Mouse (Mus musculus) left cerebral cortex, postnatal 25 days (tissue): ENCODE measurements around the gene Ctnna3. TPM values are rescaled to one million over a fixed set of nuclear protein-coding genes. Genes with fewer than 3 reads are reported as not detected.
"Not testable (repeated sequence)": the region's sequence is repeated elsewhere in the genome, so short reads cannot be mapped to it uniquely, and the experiment has no call there.

ENCODE experiments used
- DNase-seq, 2 experiments: peaks; one replicate each; pipeline ENCODE4 v3.0.0; 2022; ENCODE audit warnings: low spot score in 2 of 2, mixed read lengths in 1 of 2
- intact Hi-C: fragments of 180-260 bp; cut with DNase I; formaldehyde crosslinking; loops from one replicate; pipeline ENCODE4 v1.15.1; 2025
- total RNA-seq, 2 experiments: library from RNA; stranded (reverse); gene quantifications; 2 replicates each; pipeline ENCODE4 v1.2.3; 2021

Ctnna3 gene
- total RNA-seq, 2 experiments from 2014 or later, result 2.1 to 2.2 TPM

DNA sequence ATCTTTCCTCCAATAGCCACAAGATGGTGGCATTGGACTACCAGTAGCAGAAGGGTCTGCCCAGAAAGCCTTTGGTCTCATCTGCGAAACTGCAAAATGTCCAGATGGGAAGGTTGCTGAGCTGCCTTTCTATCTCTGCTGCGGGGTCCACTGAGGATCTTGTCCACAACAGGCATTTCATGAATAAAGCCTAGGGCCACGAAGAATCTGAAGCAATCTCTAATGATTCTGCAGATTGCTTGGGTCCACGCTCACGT, 7.2 kb upstream of the Ctnna3 start:
- DNase-seq, result no peak
- intact Hi-C loops, result loop anchor here (10.0 kb wide), 1 partner anchor 662 kb away; no protein-coding TSS in a partner anchor

DNA sequence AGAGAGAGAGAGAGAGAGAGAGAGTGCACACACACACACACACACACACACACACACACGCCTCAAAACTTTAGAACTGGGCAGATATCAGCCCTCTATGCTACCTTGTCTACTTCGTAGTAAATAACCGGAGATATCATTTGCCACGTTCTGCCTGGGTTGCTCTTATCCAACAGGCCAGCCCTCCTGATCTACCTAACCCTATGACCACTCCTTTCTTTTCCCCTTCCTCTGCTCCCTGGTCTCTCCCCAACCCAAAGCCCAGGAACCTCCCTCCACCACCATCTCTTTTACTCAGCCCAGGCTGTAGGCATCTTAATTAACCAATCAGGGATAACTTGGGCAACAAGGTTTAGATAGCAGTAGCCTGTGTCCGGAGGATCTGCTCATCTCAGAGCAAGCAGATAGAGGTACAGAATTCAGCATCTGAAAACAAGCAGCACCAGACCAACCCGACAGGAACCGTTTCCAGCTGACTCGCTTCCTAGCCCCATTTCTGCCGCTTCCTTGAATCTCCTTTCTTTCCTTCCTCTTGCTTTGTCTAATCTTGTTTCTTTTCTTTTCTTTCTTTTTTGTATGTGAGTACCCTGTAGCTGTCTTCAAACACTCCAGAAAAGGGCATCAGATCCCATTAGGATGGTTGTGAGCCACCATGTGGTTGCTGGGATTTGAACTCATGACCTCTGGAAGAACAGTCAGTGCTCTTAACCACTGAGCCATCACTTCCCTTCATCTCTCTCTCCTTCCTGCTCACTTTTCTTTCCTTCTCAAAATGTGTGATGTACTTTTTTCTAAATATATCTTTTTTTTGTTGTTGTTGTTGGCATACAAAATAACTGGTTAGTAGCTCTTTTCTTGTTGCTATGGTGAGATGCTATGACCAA, 6.1 kb upstream of the Ctnna3 start:
- intact Hi-C loops, result loop anchor here (10.0 kb wide), 1 partner anchor 661 kb away; no protein-coding TSS in a partner anchor
- no peak for DNase-seq

DNA sequence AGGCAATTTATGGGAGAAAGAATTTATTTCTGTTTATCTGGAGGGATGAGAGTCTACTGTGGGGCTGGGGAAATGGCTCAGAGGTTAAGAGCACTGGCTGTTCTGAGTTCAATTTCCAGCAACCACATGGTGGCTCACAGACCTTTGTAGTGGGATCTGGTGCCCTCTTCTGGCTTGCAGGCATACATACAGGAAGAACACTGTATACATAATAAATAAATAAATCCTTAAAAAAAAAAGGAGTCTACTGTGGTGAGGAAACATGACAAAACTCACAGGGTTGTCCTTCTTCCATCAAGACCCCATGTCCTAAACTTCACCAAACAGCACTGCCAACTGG, 5.5 kb upstream of the Ctnna3 start:
- intact Hi-C loops, result loop anchor here (10.0 kb wide), 1 partner anchor 660 kb away; no protein-coding TSS in a partner anchor
- DNase-seq, result peak in 1 of 2 experiments; percentile 30

DNA sequence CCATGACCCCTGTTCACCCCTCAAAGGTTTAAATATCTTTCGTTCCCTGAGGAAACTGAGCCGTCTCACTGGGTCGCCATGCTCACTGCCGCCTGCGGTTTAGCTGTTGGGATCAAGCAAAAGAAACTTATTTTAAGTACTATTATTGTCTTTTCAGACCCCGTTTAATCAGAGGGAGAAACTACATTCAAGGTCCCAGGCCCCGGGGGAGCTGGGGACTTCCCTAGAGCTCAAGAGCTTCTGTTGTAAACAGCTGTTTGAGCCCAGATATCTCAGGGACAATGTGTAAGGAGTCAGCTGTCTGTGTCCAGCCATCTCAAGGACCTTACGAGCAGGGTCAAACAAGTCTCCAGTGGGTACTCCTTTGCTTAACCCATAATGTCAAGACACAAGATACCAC, 2.8 kb upstream of the Ctnna3 start:
- intact Hi-C loops, result loop anchor here (5.0 to 10.0 kb wide), 3 partner anchors 50 to 658 kb away; no protein-coding TSS in a partner anchor
- DNase-seq, result no peak

DNA sequence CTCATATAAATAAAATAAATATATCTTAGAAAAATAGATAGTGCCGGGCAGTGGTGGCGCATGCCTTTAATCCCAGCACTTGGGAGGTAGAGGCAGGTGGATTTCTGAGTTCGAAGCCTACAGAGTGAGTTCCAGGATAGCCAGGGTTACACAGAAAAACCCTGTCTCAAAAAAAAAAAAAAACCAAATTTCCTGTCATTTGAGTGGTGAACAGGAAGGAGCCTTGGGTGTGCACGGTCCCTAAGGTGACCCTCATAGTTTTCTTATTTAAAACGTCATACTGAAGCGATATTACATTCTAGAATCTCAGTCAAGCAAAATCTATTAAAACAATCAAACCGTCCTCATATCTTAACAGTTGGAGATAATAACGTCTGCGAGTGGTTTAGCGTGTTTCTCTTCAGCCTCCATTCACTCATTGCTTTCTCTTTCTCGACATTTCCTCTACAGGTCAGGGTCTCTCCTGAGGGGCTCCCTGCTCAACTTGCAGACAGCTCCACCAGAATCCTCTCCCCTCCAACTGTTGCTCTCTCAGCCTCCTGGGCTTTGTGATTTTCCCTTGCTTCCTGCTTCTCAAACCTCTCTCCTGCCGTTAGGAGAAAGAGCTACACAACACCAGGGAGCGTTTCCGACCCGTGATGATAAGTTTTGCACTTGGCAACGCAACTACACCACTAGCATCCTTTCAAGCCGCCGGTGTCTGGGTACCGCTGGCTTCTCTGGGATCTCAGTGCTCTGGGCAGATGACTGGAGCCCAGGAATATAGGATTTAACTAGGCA, 1.5 kb upstream of the Ctnna3 start:
- peak; percentile 45 to 53 for DNase-seq
- intact Hi-C loops, result loop anchor here (5.0 to 10.0 kb wide), 3 partner anchors 49 to 656 kb away; no protein-coding TSS in a partner anchor

DNA sequence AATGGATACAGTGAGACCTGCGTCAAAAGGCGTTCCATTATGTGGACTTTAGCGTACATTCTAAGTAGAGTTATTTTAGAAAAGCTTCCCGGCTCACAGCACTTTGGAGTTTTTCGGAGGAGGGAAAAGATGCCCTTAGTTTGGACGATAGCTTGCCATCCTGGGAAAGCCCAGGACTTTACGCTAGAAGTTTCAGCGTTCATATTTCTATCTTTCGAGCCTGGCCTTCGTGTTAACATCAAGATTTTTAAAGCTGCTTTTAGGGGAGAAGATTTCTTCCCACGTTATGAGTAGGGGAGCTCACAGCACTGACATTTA, 916 bp upstream of the Ctnna3 start:
- peak in 1 of 2 experiments; percentile 27 for DNase-seq
- intact Hi-C loops, result loop anchor here (5.0 to 10.0 kb wide), 3 partner anchors 48 to 656 kb away; no protein-coding TSS in a partner anchor

DNA sequence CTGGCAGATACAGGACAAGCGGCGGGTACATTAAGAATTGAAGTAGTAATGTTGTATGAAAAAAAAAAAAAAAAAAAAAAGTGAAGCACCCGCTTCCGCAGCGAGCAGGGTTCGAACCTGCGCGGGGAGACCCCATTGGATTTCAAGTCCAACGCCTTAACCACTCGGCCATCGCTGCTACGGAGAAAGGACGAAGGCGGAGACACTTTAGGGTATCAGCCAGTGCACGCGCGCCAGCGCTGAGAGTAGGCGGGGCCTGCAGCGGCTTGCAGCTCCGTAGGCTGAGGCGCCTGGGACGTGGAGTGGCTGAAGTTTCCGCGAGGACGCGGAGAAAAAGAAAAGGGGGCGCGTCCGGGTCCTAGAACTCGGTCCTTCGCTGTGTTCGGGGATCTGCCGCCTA, 518 bp upstream of the Ctnna3 start:
- peak; percentile 99 for DNase-seq
- intact Hi-C loops, result loop anchor here (5.0 to 10.0 kb wide), 3 partner anchors 48 to 655 kb away; no protein-coding TSS in a partner anchor

DNA sequence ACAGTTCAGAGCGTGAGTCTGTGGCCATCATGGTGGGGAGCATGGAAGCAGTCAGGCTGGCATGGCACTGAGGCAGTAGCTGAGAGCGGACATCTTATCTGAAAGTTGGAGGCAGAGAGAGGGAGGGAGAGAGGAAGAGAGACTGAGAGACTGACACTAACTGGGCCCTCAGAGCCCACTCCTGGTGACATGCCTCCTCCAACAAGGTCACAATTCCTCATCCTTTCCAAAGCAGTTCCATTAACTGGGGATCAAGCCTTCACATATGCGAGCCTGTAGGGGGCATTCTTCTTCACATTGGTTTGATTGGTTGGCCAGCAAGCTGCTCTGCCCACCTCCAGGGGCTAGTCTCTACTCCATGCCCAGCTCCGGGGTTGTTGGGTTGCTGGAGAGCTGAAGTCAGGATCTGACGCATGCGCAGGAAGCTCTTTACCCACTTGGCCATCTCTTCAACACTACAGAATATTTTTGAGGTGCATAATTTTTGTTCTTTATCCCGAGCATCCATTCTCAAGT, 1.4 kb downstream of the Ctnna3 start:
- no peak for DNase-seq
- intact Hi-C loops, result no loop called here

DNA sequence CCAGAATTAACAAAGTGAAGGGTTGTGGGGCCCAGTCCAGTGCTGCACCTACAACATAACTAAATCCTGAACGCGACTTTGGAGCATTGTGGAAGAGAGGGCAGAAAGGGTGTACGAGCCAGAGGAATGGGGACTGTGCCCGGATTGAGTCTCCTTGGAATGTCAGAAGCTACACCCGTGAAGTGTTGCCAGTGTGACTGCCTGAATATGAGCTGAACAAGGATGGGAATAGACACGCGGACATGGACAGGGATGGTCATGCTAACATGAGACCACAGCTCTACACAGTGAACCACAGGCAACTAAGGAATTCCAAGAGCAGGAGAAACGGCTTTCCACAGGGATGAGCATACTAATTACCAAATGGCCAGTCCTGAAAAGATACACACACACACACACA, 2.2 kb downstream of the Ctnna3 start:
- intact Hi-C loops, result no loop called here
- no peak for DNase-seq

DNA sequence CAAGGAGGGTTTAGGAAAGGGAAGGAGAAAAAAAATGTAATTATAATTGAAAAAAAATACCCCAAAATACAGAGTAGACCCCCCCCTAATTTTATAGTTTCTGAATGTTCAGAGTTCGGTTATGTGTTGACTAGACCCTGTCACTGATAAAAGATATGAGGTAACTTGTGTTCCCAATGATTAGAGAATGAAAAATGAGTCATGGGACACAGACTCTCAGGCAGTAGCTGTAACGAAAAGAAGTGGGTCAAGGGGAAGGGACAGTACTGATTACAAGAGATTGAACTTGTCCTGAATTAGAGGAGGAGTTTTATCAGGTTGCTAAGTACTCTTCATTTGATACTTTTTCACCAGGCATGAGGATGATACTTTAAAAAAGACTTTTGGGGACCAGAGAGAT, 3.0 kb downstream of the Ctnna3 start:
- no peak for DNase-seq
- intact Hi-C loops, result no loop called here

DNA sequence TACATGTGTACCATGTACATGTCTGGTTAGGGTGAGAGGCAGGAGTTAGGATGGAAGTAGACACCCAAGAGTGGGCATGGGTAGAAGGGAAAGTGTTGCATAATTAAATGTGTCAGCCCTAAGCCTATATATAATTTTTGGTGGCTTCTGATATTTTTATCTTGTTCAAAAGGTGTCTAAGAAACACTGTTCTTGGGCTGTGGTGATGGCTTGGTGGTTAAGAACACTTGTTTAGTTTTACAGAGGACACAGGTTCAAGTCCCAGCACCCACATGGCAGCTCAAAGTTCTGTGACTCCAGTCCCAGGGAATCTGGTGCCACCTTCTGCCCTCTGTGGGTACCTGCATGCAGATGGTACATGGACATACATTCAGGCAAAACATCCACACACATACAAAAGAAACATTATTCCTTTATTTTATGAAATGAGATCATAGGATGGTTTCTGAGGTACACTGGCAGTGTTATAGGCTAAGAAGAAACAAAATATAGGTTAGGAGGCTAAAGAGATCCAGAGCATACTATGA, 8.9 kb downstream of the Ctnna3 start:
- intact Hi-C loops, result no loop called here
- no peak for DNase-seq

DNA sequence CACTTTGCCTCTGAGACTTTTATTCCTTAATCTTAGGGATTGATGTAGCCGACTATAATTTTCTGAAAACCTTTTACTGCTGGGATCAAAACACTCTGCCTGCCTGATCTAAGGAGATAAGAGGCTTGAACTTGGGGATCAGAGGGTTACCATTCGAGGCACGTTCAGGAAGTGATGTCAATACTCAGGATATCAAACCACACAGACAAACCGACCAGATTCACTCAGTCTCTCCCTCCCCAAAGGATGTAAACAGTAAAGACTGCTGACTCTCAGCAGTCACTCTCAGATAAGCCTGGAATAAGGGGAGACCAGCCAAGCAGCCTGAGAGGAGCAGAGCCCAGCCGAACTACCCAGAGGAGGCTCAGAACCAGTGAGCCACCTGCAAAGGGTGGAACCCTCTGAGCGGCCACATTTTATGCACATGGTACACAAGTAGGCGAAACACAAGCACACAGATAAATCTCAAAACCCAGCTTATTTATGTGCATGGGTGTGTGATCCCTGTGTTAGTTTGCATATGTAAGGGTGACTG, 9.9 kb downstream of the Ctnna3 start:
- no peak for DNase-seq
- intact Hi-C loops, result no loop called here

DNA sequence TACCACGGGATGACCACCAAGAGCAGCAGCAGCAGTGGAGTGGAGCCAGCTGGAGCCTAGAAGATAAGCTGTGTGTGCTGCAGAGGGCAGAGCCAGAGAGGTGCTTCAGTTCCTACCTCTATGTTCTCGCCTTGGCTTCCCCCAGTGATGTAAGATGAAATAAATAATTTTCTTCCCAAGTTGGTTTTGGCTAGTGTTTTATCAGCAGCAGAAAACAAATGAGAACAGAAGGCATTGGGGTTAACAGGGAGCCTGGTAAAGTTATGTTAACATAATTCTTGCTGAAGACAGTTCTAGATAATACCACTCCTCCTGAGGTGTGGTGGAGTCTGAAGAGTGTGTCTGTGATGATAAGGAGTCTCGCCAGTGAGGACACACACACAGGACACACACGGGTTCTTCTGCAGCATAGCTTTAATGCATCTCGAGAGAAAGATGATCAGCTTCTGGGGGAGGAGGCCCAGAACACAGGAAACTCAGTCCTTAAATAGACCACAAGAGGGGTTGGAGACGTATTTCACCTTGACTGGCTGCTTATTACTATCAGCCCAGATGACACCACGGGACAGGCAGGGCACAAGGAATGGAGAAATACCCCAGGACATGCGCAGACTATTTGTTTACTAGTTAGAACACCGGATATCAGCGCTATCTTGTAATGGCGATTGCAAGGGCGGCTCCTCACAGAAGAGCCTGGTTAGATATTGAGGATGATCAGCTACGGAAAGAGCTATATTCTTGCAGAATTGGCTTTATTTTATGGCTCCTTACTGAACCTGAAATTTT, 14.9 kb downstream of the Ctnna3 start:
- intact Hi-C loops, result not testable (repeated sequence)

DNA sequence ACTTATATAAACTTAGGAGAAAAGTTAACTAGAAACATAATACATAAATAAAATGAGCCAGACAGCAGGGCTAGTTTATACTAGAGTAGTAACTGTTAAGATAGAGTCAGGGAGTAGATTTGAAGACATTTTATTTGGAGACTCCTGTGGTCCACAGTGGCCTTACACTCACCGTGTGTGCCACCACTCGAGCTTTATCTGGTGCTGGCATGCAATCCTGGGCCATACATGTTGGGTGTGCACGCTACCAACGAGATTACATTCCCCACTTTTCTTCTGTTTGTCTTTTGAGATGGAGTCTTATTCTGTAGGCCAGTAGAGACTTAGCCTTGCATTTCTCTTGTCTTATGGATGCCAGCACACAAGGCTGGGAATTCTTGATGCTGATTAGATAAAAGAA, 24.0 kb downstream of the Ctnna3 start:
- DNase-seq, result no peak
- intact Hi-C loops, result no loop called here

More for the DNA sequence above, 14.9 kb downstream of the Ctnna3 start:
- not testable (repeated sequence) for DNase-seq

DNA sequence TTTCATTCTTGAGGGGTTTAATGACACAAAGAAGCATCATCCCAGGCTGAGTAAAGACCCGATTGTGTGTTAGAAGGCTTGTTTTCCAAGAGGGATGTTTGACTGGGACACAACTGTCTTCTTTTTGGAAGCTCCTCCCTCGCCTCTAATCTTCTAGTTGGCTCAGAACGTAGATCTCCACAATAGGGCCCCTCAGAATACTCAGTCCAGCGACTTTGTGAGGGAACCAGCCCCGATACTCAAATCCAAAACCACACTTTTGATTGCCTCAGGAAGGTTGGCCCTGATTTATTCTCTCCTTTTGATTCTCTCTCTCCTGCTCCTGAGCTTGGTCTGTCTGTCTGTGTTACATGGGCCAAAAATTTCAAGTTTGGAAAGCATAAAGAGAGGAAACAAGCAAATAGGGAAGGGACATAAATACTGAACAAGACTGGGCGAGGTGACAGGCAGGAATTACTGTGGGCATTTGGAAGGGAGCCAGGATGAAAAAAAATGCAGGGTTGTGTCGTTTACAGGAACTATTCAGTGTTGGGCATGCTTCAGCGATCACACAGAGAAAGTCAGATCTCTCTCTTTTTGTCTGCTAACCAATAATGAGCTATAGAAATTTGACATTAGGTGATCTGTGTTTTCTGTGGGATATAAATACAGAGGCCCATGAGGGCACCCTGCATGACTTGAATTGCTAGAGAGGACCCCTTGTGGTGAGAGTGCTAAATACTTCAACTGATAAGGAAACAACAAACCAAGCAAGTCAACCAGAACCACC, 25.4 kb downstream of the Ctnna3 start:
- intact Hi-C loops, result no loop called here
- no peak for DNase-seq

DNA sequence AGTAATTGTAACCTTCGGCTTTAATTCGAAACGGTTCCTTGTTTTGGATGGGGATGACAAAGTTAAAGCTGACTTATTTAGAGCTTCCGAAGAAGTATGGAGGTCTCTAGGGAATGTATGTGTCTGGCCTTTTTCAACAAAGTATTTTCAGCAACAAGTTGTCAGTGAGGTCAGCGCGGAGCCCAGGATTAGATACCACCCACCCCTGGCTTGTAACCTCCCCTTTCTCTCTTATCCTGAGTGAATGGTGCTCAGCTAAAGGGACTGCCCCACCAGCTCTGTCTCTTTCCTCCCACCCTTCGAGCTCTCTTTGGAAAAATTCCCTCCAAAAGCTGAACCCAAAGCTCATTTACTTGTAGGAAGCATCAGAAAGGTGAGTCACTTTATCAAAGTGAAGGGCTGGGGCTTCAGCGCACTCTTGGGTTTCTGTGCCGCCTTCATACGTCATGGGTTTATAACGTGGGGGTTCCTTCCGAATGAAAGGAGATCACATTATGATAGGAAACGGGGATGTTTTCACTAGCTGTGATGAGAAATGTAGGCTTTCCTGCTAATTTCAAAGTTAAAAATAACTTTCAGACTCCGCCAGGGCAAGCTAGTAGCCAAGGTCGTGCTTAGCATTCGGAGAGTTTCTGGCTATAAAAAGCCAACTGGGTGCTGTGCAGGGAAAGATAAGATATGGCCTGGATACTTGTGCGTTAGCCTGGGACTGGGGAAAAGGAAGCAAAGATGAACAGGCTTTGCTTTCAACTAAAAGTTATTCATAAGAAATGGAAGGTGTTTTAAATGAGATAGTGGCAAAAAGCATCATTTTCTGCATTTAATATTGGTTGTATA, 27.6 kb downstream of the Ctnna3 start:
- DNase-seq, result no peak
- intact Hi-C loops, result no loop called here

DNA sequence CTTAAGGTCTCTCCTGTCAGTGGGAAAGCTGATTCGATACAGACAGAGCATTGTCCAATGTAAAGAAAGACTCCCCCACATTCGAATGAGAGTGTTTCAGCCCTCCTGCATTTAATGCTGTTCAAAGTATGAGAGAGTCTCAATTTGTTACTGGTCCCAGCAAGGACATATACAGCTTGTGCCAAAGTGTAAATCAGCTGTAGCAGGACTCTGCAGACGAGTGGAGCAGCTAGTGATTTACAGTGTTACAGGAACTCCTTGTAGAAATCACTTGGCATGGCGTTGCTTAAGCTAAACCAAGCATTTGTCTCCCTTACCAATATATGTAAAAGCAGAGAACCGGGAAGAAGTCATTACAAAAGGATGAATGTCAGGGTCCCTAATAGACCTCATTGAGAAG, 31.0 kb downstream of the Ctnna3 start:
- intact Hi-C loops, result no loop called here
- DNase-seq, result no peak

DNA sequence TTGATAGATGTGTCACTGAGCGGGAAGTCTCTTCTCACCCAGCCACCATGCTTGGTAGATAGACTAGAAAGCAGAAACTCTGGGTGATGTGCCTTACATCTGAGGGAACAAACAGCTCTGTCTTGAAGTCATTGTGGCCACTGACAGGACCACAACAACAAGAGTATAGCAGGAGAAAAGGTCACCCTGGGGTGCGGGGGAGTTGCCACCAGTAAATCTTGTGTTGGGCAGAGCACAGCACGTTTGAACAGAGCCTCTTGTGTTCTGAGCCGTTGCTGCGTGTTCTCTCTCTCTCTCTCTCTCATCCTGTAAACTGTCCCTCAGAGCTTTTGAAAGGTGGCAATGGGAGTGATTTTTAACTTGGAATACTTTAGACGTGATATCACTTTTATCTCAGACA, 42.6 kb downstream of the Ctnna3 start:
- DNase-seq, result no peak
- intact Hi-C loops, result no loop called here
